Mouse (Mus musculus) heart, adult 18-20 months (tissue): ENCODE data around the gene Ppih. TPM values are rescaled to one million over a fixed set of nuclear protein-coding genes. Genes with fewer than 3 reads are reported as not detected.
"Not testable (repeated sequence)": the region's sequence is repeated elsewhere in the genome, so short reads cannot be mapped to it uniquely, and the experiment has no call there.

Experiments used
- DNase-seq, 2 experiments: peaks; one replicate each; pipeline ENCODE4 v3.0.0; 2021 to 2022; ENCODE audit warnings: mixed read lengths in 1 of 2
- total RNA-seq, 2 experiments: library from RNA; stranded (reverse); gene quantifications; 2 replicates each; pipeline ENCODE4 v1.2.3; 2021

Gene Ppih
- total RNA-seq, 2 experiments from 2014 or later: 10.9 to 12.4 TPM

DNA sequence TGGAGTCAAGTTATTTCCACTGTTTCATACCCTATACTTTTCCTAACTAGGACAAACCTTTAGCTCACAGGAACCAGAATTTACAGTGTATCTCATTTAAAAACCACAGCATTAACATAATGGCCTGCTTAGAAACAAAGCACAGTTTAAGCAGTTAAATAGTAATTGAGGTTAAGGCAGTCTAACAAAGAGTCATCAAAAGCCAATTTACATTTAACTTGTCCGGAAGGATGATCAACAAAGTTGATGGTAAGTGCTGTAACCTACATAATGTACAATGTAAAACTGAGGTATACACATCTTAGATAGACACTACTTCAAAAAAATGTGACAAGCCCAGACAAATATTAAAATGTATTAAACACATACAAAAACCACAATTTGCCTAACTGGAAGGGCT lies 28.4 kb downstream of the Ppih start:
- DNase-seq: no peak

DNA sequence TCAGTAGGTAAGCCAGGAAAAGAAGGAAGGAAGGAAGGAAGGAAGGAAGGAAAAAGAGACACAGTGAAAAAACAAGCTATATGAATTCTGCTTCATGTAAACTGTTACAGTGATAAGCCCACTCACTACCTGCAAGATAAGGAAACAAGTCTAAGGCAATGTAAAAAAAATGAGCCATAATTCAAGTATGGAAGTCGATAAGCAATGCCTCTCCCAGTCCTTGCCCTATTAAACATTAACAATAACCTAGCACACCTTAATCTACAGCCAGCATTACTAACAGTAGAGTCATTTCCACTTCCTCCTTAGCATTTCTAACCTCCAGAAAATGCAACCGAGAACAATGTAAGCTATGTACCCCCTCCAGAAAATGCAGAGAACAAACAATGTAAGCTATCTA lies 35.0 kb downstream of the Ppih start:
- DNase-seq: no peak

DNA sequence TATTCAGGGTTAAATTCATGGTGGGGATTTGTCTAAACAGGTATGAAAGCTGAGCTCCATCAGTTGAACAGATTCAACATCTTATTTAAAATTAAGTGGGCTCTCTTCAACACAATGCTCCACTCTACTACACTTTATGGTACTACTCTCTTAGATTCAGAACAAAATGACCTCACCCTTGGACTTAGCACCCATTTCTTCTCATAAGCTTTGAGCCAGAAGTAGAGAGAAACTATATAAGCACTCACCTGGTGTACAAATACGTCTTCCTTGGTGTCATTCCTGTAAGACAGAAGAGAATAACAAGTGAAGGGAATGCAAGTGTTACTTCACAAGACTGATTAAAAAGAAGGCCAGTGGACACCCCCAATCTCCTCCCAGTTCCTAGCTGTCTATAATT lies 35.5 kb downstream of the Ppih start:
- no peak for DNase-seq

DNA sequence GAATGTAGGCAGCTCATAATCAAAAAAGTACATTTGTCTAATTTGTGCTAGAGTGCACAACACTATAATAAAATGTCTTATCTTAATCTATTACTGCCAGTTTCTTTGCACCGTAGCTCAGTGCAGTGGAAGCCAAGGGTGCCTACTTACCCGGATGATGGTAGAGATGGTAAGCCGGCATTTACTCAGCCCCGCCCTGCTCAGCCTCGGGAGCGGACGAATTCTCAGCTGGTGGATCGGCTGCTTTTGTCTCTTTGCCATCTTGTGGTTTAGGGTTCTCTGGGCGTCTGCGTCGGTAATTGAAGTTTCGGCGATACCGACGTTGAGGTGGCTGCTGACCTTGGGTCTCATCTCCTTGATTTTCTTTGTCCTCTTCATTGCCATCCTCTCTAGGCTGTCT lies 41.6 kb downstream of the Ppih start:
- not testable (repeated sequence) for DNase-seq

GRCm38 (mm10) chr4:119275726-119276125 lies 44.6 kb downstream of the Ppih start:
- no peak for DNase-seq

- DNase-seq: peak; percentile 46 to 81
Measured at GRCm38 (mm10) chr4:119275226-119275625, 45.1 kb downstream of the Ppih start.

GRCm38 (mm10) chr4:119274627-119275026 lies 45.7 kb downstream of the Ppih start:
- peak; percentile 74 to 88 for DNase-seq

DNA sequence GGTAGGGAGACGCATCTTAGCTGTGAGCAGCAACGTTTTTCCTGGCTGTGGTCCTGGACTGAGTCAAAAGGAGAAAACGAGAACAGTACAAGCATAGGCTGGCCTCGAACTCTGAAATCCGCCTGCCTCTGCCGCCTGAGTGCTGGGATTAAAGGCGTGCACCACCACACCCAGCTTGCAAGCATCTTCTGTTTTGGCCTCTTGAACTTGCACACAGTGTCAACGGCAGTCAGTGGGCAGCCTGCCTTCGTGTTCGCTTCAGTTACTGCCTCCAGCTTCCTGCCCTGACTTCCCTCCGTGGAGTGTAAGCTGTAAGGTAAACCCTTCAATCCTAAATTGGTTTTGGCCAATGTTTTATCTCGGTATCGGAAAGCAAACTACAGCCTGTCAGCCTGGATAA lies 53.7 kb downstream of the Ppih start:
- no peak for DNase-seq

GRCm38 (mm10) chr4:119263459-119263858 lies 56.9 kb downstream of the Ppih start:
- peak in 1 of 2 experiments; percentile 35 for DNase-seq

DNA sequence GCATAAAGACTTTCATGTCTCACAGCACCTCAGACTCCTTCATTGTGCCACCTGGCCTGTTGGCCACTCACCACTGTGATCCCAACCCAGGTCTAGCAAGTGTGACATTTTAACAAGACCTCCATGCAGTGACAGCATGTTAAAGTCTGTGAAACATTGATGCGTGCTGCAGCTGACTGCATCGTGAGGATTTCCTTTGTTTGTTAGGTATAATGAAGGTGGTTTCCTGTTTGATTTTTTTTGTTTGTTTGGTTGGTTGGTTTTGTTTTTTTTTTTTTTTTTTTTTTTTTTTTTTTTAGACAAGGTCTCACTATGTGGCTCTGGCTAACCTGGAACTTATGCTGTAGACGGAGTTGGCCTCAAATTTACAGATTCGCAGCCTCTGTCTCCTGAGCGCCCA lies 57.9 kb downstream of the Ppih start:
- DNase-seq: peak in 1 of 2 experiments; percentile 7

DNA sequence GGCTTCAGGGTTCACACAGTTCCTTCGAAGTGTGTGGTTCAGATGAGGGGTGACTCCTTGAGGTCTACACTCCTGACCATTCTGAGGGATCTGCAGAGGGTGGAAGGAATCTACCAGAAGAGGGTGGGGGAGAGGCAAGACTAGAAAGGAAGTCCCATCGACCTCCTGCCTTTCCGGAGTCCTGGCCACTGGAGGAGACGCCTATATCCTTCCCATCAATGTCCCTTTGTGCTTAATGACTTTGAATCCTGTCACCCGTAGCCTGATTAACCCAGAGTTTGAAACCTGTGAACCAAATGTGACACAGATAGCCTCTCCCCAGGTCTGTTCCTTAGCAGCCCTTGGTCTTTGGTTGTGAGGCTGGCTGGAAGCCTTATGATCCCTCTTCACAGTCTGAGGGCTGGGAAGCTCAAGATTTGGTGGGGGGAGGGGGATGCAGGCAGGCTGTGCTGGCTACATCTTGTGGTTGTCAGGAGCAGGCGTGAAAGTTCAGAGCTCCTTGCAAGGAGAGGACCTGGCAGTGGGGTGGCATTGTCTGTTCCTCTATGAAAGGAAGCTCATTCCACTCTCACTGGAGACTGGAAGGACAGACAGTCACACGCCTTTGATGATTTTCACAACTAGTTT lies 59.1 kb downstream of the Ppih start:
- DNase-seq: peak; percentile 29 to 71

DNA sequence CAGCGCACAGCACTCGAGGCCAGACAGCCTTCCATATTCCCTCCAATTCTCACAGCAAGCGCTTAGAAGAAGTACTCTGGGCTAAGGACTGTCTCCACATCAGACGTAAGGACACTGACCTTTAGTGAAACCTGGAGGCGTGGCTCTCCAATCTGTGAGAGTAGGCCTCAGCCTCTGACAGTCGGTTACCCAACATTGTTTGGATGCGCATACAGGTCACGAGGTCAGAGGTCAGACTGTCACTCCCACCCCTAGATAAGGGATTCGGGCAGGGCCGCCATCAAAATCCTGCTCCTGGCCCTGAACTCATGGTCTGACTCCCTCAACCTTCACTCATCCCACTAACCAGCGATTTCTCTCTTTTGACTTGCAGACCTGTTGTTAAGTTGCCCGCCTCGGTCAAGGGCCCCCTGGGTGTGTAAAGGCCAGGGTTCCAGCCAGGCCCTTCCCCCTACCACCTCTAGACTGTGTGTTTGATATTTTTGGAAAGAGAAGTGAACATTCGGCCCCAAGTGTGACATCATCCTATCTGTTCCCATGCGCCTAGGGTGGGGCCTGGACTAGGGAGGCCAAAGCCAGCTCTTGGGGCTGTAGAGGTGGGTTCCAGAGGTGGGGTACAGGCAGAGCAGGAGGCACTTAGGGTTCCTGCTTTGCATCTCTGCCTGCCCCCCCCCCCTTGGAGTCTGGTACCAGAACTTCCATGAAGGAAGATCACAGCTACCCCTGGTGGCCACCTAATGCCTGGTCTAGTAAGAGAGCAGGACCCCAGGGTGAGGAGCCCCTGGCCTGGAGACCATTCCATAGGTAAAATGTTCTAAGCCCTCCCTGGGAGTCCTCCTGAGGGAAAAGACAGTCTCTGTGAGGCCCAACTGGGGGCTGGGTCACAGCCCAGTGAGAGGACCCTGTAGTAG lies 60.7 kb downstream of the Ppih start:
- DNase-seq: no peak

DNA sequence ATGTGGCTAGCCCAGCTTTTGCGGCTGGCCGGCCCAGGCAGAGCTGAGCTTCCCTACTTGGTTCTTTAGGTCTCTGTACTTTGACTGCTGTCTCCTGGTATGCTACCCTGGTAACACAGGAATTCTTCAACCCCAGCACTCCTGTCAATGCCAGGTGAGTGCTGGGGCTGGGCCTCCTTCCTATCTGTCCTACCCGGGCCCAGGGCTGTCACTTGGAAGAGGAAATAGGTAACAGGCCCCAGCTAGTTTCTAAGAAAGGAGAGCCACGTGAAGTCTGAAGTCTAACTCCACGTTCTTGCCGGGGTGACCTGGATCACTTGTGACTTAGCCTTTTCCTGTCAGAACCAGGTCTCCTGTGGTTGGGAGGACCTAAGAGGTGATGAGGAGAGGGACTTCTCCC lies 63.3 kb downstream of the Ppih start:
- no peak for DNase-seq

- DNase-seq: no peak
Measured at GRCm38 (mm10) chr4:119255351-119255750, 65.0 kb downstream of the Ppih start, which contains the start of gene Cldn19. Gene Cldn19, plus strand, starts transcription at chr4:119255414.

- no peak for DNase-seq
Measured at GRCm38 (mm10) chr4:119254012-119254618, 66.2 kb downstream of the Ppih start.

GRCm38 (mm10) chr4:119252025-119252808 lies 68.1 kb downstream of the Ppih start:
- no peak for DNase-seq

Other genes with a start within 250 kb of the Ppih start
- 10 to 100 TPM; 12.2 to 13.5 TPM for gene Slc2a1, start 211.8 kb downstream of the Ppih start, total RNA-seq
- gene Zfp691, start 146.4 kb downstream of the Ppih start, total RNA-seq: 10 to 100 TPM; 20.0 to 23.4 TPM
- not detected for gene Ermap, start 130.5 kb downstream of the Ppih start, total RNA-seq
- 10 to 100 TPM; 15.4 to 19.6 TPM for gene Svbp, start 125.2 kb downstream of the Ppih start, total RNA-seq
- not detected for gene Tmem269, start 102.3 kb downstream of the Ppih start, total RNA-seq
- 10 to 100 TPM; 24.8 to 26.5 TPM for gene AU022252, start 87.8 kb downstream of the Ppih start, total RNA-seq
- gene P3h1, start 87.6 kb downstream of the Ppih start, total RNA-seq: 1 to 10 TPM; 9.4 to 9.9 TPM
- gene Cldn19, start 65.1 kb downstream of the Ppih start, total RNA-seq: not detected
- 100 to 1,000 TPM; 684 to 750 TPM for gene Ybx1, start 25.9 kb downstream of the Ppih start, total RNA-seq
- gene Ccdc30, start 95.0 kb upstream of the Ppih start, total RNA-seq: under 1 TPM in 1 of 2 experiments, not detected in 1; 0.59 TPM
- 10 to 100 TPM; 11.4 to 12.6 TPM for gene Ppcs, start 101.9 kb upstream of the Ppih start, total RNA-seq
- gene Zmynd12, start 102.3 kb upstream of the Ppih start, total RNA-seq: not detected
- gene Rimkla, start 172.1 kb upstream of the Ppih start, total RNA-seq: 1 to 10 TPM in 1 of 2 experiments, under 1 TPM in 1; 0.57 to 1.3 TPM
- 10 to 100 TPM; 29.2 to 30.1 TPM for gene Foxj3, start 216.5 kb upstream of the Ppih start, total RNA-seq
- 1 to 10 TPM; 6.5 to 7.8 TPM for gene Frg2f1, start 219.0 kb upstream of the Ppih start, total RNA-seq